Mouse (Mus musculus): ENCODE results near the gene Insm2. TPM values are rescaled to one million over a fixed set of nuclear protein-coding genes. Genes with fewer than 3 reads are reported as not detected.
"Not testable (repeated sequence)": the region's sequence is repeated elsewhere in the genome, so short reads cannot be mapped to it uniquely, and the experiment has no call there.

The Insm2 gene
- polyA plus RNA-seq (2015; fragmentation: Nextera tagmentation; extraction: Ambion mirVana) = 0.14 and 0.40 TPM in 2 replicates

GRCm38 (mm10) chr12:55598887-55599561 is at the start of gene Insm2:
Insm2 (plus strand) TSS chr12:55599427.
- peak within 1 kb of the TSS; percentile 92 for H3K4me2 ChIP-seq
- H3K4me3 ChIP-seq (replicated peaks) = peak within 1 kb of the TSS; percentile 43
- H3K9me3 ChIP-seq = no peaks in the 10 kb centered on the region
- no peak within 1 kb of the TSS for H3K9ac ChIP-seq
- peaks cover 38% of the 10 kb centered on the region for H3K27me3 ChIP-seq (replicated peaks)
- ATAC-seq (ENCODE audit: insufficient read depth, low FRiP score, low read depth) = no peak; the same call in 1 of the 2 replicates
- WGBS = 1% methylated on average over 67 of the region's 77 CpGs
- no peaks in the 10 kb centered on the region for H3K36me3 ChIP-seq
- H3K4me1 ChIP-seq = peaks cover 21% of the 10 kb centered on the region
- no peak within 1 kb of the TSS for H3K27ac ChIP-seq

GRCm38 (mm10) chr12:55554901-55555300 is 44.3 kb upstream of the Insm2 start:
- H3K36me3 ChIP-seq; H3K4me2 ChIP-seq; H3K4me1 ChIP-seq; H3K9ac ChIP-seq; H3K27ac ChIP-seq; H3K4me3 ChIP-seq (replicated peaks); H3K27me3 ChIP-seq (replicated peaks); H3K9me3 ChIP-seq; ATAC-seq (ENCODE audit: insufficient read depth, low FRiP score, low read depth): not testable (repeated sequence)
- 76% methylated on average over 6 of the region's 6 CpGs for WGBS

- no peak for ATAC-seq (ENCODE audit: insufficient read depth, low FRiP score, low read depth)
- Histone ChIP-seq H3K4me2 (no peak overlapping the region), H3K27me3 (replicated peaks) (no peaks in the 10 kb centered on the region), H3K9me3 (no peaks in the 10 kb centered on the region), H3K4me3 (replicated peaks) (no peak overlapping the region), H3K27ac (no peak overlapping the region), H3K9ac (no peak overlapping the region), H3K4me1 (no peaks in the 10 kb centered on the region), H3K36me3 (no peaks in the 10 kb centered on the region)
- 76% methylated on average over 6 of the region's 6 CpGs for WGBS
These were observed 41.4 kb upstream of the Insm2 start for GRCm38 (mm10) chr12:55557866-55558265.

GRCm38 (mm10) chr12:55559184-55559855 is 39.9 kb upstream of the Insm2 start:
- Histone ChIP-seq H3K4me1 (no peaks in the 10 kb centered on the region), H3K27me3 (replicated peaks) (no peaks in the 10 kb centered on the region), H3K9me3 (no peaks in the 10 kb centered on the region), H3K4me2 (no peak overlapping the region), H3K36me3 (no peaks in the 10 kb centered on the region), H3K27ac (no peak overlapping the region), H3K4me3 (replicated peaks) (no peak overlapping the region), H3K9ac (no peak overlapping the region)
- ATAC-seq (ENCODE audit: insufficient read depth, low FRiP score, low read depth) = no peak
- 81% methylated on average over 12 of the region's 12 CpGs for WGBS

GRCm38 (mm10) chr12:55560025-55560690 is 39.1 kb upstream of the Insm2 start:
- no peaks in the 10 kb centered on the region for H3K9me3 ChIP-seq
- WGBS = 13% methylated on average over 19 of the region's 19 CpGs
- ATAC-seq (ENCODE audit: insufficient read depth, low FRiP score, low read depth) = no peak; the same call in 1 of the 2 replicates
- no peak overlapping the region for H3K27ac ChIP-seq
- H3K9ac ChIP-seq = no peak overlapping the region
- H3K4me2 ChIP-seq = peak overlapping the region; percentile 57
- H3K4me1 ChIP-seq = no peaks in the 10 kb centered on the region
- H3K4me3 ChIP-seq (replicated peaks) = peak overlapping the region; percentile 32
- H3K27me3 ChIP-seq (replicated peaks) = no peaks in the 10 kb centered on the region
- H3K36me3 ChIP-seq = no peaks in the 10 kb centered on the region

- no peak for ATAC-seq (ENCODE audit: insufficient read depth, low FRiP score, low read depth)
- no peaks in the 10 kb centered on the region for H3K36me3 ChIP-seq
- no peaks in the 10 kb centered on the region for H3K4me1 ChIP-seq
- no peaks in the 10 kb centered on the region for H3K27me3 ChIP-seq (replicated peaks)
- H3K27ac ChIP-seq = no peak overlapping the region
- no peak overlapping the region for H3K9ac ChIP-seq
- no peaks in the 10 kb centered on the region for H3K9me3 ChIP-seq
- H3K4me3 ChIP-seq (replicated peaks) = no peak overlapping the region
- no peak overlapping the region for H3K4me2 ChIP-seq
- 84% methylated on average over 3 of the region's 3 CpGs for WGBS
These were observed 35.5 kb upstream of the Insm2 start for GRCm38 (mm10) chr12:55563742-55564141.

- Histone ChIP-seq H3K27ac (no peak overlapping the region), H3K4me1 (no peaks in the 10 kb centered on the region), H3K27me3 (replicated peaks) (no peaks in the 10 kb centered on the region), H3K4me3 (replicated peaks) (no peak overlapping the region), H3K4me2 (no peak overlapping the region), H3K9ac (no peak overlapping the region), H3K36me3 (no peaks in the 10 kb centered on the region), H3K9me3 (no peaks in the 10 kb centered on the region)
- ATAC-seq (ENCODE audit: insufficient read depth, low FRiP score, low read depth) = no peak
- WGBS = 82% methylated on average over 9 of the region's 9 CpGs
These were observed 34.9 kb upstream of the Insm2 start for GRCm38 (mm10) chr12:55564187-55564963.

- ATAC-seq (ENCODE audit: insufficient read depth, low FRiP score, low read depth) = no peak
- Histone ChIP-seq H3K9ac (no peak within 1 kb of the TSS), H3K27me3 (replicated peaks) (no peaks in the 10 kb centered on the region), H3K9me3 (no peaks in the 10 kb centered on the region), H3K4me1 (no peaks in the 10 kb centered on the region), H3K4me3 (replicated peaks) (no peak within 1 kb of the TSS), H3K27ac (no peak within 1 kb of the TSS), H3K36me3 (no peaks in the 10 kb centered on the region), H3K4me2 (no peak within 1 kb of the TSS)
- WGBS = 95% methylated on average over 19 of the region's 19 CpGs
These were observed 34.0 kb upstream of the Insm2 start, which contains the start of gene Aldoart2 for GRCm38 (mm10) chr12:55565206-55565605. Aldoart2 (plus strand) TSS chr12:55565239.

- H3K9ac ChIP-seq = no peak overlapping the region
- no peak overlapping the region for H3K4me2 ChIP-seq
- 69% methylated on average over 9 of the region's 9 CpGs for WGBS
- H3K36me3 ChIP-seq = no peaks in the 10 kb centered on the region
- H3K27ac ChIP-seq = no peak overlapping the region
- no peak overlapping the region for H3K4me3 ChIP-seq (replicated peaks)
- ATAC-seq (ENCODE audit: insufficient read depth, low FRiP score, low read depth) = no peak
- no peaks in the 10 kb centered on the region for H3K4me1 ChIP-seq
- H3K9me3 ChIP-seq = no peaks in the 10 kb centered on the region
- no peaks in the 10 kb centered on the region for H3K27me3 ChIP-seq (replicated peaks)
These were observed 33.4 kb upstream of the Insm2 start for GRCm38 (mm10) chr12:55565867-55566266.

- no peak overlapping the region for H3K9ac ChIP-seq
- WGBS = 65% methylated on average over 5 of the region's 5 CpGs
- H3K4me2 ChIP-seq = no peak overlapping the region
- ATAC-seq (ENCODE audit: insufficient read depth, low FRiP score, low read depth) = no peak
- H3K36me3 ChIP-seq = no peaks in the 10 kb centered on the region
- no peak overlapping the region for H3K27ac ChIP-seq
- no peaks in the 10 kb centered on the region for H3K27me3 ChIP-seq (replicated peaks)
- no peaks in the 10 kb centered on the region for H3K4me1 ChIP-seq
- no peak overlapping the region for H3K4me3 ChIP-seq (replicated peaks)
- H3K9me3 ChIP-seq = no peaks in the 10 kb centered on the region
These were observed 32.4 kb upstream of the Insm2 start for GRCm38 (mm10) chr12:55566837-55567236.

- H3K9me3 ChIP-seq = no peaks in the 10 kb centered on the region
- H3K4me3 ChIP-seq (replicated peaks) = no peak overlapping the region
- ATAC-seq (ENCODE audit: insufficient read depth, low FRiP score, low read depth) = no peak
- H3K27ac ChIP-seq = no peak overlapping the region
- no peaks in the 10 kb centered on the region for H3K36me3 ChIP-seq
- H3K4me1 ChIP-seq = no peaks in the 10 kb centered on the region
- no peak overlapping the region for H3K9ac ChIP-seq
- WGBS = 82% methylated on average over 3 of the region's 3 CpGs
- H3K27me3 ChIP-seq (replicated peaks) = no peaks in the 10 kb centered on the region
- no peak overlapping the region for H3K4me2 ChIP-seq
These were observed 30.8 kb upstream of the Insm2 start for GRCm38 (mm10) chr12:55568466-55568865.
